Mouse (Mus musculus) fibroblast of lung, adult 2 months (primary cell): ENCODE measurements around the gene Vmn2r7.
"Not testable (repeated sequence)": the region's sequence is repeated elsewhere in the genome, so short reads cannot be mapped to it uniquely, and the experiment has no call there.

Source experiments
- DNase-seq: peaks from one replicate; pipeline ENCODE4 v3.0.0-alpha.2; 2011; ENCODE audit warnings: low read depth

Vmn2r7 gene

DNA sequence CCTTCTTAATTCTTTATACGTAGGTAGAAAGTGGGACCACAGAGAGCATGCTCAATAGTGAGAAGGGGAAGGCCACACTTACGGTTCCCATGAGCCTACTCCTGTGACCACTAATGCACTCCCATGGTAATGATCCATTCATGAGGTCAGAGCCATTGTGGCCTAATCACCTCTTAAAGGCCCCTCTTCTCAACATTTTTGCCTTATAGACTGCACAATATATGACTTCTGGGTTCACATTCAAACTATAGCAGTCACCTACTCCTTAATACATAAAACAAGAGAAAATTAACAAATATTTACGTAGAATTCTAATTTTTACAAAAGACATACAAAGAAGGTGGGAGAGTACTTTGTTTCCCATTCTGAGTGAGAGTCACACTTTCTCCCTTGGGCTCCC, at the start of gene Vmn2r7:
Vmn2r7 (minus strand) TSS at position 101 of the 400 bp plus-strand sequence.
- DNase-seq: not testable (repeated sequence)

DNA sequence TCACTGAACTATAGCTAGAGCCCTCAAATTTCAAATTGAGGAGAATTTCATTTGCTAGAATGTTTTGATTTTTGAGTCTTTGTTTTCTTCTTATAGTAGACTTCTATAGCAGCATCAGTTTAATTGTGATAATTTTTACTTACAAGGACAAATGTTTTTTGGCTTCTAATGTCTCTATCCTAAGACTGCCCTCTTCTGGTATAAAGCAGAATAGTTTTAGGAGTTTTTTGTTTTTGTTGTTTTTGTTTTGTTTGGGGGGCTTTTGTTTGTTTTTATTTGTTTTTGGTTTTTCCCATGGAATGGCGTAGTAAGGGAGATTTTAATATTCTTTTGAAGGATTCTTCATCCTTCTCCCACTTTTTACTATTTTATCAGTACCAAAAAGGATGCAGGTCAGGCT, 45.2 kb upstream of the Vmn2r7 start:
- DNase-seq: no peak

DNA sequence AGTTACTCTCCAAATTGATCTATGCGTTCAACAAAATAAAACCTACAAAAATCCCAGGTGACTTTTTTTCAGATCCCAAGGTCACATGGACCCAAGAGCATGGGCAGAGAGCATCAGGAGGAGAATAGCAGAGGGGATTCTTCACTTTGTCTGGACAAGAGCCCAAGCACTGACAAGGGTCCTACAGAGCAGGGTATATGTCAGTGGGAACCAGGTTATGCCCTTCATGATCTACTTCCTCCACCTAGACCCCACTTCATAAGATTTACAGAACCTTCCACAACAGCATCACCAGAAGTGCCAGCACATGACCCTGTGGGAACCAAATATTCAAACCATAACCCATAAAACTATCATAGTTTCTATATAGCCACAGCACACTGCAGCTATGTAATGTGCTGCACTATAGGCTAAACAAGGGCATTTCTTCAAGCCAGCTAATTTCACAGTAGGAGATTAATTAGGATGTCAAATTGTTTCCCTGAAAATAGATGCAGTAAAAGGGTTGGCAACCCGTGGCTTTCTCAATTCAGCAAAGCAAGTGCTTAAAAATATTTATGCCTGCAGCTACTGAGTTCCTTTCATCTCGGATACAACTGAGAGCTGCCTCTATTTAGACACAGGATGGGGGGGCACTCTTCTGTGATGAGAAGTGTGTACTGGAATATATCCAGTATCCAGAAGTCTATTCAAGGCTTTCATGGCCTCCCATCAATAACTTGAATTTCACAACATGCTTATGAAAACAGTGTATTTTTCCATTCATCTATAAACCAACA, 33.8 kb upstream of the Vmn2r7 start:
- DNase-seq: no peak

DNA sequence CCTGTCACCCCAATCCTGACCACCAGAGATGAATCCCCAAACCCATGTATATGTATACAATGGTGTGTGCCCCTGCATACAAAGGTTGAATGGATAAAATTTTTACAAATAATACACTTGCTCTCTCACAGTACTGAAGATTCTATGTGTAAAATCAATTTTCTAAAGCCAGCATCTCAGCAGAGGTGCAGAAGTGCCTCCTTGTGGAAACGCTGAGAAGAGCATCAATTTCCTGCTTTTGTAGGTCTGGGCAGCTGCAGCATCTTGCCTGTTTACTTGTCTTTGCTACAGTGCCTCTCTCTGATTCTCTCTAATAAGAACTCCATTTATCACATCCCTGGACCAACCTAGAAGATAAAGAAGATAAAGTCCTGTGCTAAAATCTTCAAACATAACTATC, 32.1 kb upstream of the Vmn2r7 start:
- no peak for DNase-seq

DNA sequence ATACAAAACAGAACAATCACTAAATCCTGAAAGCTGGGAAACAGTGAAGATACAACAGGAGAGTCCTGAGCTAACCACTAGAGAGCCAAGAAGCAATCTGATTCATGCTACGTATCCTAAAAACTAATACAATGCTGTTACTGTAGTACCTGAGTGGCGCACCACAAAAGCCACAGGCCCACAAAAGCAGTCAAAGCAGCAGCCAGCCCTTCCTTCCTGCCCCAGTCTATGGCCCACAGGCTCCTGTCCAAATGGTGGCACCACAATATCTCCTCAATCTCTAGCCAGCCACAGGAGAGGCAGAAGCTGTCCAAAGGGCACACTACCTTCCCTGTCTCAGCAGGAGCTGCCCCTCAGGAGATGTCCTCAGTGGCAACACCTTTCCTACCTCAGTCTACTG, 1.7 kb downstream of the Vmn2r7 start:
- DNase-seq: no peak

DNA sequence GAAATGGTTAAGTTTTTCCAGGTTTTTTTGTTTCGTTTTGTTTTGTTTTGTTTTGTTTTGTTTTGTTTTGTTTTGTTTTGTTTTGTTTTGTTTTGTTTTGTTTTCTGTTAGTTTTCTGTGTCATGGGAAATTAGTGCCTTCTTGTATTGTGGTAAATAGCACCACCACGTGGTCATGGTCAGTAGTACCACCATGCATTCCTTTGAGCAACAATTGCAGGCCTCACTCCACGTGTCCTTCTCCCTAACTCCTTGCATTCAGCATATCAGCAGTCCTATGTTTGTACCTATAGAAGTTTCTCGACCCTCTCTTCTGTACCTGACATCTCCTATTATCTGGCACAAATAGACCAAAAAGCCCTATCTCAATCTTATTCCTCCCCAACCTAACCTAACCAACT, 2.3 kb downstream of the Vmn2r7 start:
- peak; percentile 20 for DNase-seq

DNA sequence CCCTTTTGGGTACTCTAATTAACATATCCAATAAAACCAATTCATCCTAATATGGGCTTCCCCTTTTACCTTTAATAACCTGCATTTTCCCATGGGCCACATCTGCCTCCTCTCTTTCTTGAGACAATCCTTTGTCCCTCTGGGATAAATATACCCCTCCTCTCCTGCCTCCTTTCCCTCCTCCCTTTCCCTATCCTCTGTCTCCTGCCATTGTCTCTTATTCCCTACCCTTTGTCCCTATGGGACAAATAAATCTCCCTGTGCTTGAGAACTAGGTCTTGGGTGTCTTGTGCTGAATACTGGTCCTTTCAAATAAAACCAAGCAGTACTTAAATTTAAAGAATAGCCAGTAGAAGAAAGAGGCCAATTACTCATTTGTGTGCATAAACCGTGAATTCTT, 13.4 kb downstream of the Vmn2r7 start:
- DNase-seq: no peak

DNA sequence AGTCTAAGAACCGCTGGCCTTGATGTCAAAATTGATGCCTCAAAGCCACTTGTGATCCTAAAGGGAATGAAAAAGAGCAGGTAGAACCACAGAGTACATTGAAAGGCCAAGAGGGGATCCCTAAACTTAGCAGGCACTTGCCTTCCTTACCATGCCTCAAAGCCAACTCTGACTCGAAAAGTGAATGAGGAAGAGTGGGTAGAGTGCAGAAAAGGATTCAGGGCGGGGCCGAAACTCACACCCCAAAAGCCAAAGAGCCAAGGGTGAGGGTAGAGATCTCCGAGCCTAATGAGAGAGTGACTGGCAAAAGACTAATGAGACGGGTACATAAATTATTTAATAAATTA, 53.3 kb downstream of the Vmn2r7 start:
- DNase-seq: no peak

DNA sequence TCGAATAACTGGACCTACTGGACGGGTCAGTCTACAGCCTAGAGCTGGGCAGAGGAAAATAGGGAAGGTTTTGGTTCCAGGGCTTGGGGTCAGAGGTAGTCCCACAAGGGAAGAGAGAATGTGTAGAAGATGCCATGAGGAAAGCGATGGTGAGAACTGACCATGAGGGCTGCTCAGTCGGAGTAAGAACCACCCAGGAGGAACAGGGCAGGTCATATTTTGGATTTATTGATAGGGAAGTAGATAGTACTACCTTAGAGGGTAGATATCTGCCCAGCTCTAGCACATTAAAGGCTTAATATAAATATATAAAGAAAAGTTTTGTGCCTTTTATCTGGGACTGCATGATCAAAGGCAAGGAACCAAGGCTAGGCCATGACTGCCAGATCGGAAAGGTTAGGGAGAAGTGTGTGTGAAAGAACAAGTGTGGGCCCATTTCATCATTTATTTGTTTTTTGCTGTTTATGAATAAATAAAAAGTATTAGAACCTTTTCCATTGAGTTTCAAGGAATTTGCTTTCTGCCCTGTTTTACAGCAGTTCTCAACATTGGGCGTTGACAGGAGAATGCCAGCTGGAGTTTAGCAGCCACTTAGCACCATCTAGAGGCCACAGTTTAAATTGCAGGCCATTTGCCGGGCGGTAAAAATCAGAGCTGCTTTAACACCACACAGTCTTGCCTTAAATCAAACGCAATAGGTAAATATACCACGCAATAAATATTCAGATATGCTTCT, 53.9 kb downstream of the Vmn2r7 start:
- DNase-seq: peak; percentile 17

DNA sequence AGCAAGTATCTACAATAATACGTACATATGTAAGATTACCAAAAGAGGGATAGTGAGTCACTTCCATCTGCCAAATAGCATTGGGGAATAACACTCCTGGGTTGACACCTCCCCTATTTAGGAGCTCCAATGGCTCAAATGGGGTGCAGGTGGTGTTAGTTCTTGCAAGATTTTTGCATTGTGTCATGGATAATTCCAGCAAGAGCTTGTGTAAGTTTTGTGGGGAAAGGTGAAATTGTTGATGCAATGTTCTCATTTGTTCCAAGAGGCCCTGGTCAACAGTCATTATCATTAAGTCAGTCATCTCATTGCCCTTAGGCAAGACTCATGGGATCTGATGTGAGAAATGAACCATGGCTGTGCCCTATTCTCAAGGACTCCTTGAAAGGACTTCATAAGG, 61.7 kb downstream of the Vmn2r7 start:
- no peak for DNase-seq

DNA sequence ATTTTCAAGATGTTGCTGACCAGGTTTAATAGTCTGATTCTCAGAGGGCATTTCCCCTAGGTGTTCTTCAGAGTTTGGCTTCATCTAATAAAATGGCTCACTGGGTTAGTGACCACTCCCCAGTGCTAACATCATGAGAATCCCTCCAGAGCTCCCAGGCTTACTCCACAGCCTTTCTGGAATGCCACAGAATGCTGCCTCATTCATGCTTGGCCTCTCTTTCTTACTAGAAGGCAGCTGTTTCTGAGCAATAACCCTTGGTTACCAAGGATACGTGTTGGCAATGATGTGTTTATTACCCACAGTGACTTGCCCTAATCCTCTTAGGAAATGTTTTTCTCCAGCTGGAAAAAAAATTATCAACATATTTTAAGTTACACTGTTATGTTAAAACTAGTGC, 72.4 kb downstream of the Vmn2r7 start:
- no peak for DNase-seq

DNA sequence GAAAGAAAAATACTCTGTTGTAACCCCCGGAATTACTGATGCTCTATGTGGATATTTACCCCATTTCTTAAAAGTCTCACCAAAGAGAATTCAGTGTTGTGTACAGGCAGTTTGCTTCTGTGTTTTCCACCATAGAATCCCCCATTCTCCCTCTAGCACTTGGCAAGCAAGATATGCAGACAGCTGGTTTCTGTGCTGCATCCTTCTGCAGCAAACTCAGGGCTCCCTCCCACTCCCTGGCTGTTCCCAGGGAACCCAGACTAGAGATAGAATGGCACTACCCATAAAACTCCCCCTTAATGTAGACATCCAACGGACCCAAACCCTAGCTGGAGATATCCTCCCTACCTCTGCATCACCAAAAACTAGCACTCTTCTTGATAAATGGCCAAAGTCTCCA, 88.4 kb downstream of the Vmn2r7 start:
- DNase-seq: no peak

DNA sequence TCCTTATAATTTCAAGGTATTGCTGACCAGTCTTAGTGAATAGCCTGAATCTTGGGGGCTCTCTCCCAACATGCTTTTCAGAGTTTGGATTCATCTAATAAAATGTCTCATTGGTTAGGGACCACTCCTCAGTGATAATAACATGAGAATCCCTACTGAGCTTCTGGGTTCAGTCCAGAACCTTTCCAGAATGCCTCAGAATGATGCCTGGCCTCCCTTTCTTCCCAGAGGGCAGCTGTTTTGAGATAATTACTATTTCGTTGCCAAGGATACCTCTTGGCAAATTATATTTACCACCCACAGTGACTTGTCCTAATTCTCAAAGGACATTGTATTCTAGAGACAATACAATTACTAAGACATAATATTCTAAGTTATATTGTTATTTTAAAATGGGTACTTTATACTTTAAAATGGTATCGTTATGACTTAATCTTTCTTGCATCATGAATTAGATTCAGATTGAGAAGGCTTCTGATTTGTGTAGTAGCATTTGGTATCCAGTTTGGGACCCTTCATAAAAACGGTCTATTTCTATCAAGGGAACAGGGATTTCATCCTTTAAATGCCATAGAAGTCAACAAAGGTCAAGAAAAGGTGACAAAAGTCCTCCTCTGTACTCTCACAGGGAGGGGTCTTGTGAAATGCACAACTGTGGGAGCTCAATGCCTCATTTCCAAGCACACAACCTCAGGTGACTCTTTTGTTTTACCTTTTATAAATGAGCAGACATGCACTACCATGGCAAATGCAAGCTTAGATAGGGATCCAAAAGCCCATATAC, 117.2 kb downstream of the Vmn2r7 start:
- DNase-seq: not testable (repeated sequence)

DNA sequence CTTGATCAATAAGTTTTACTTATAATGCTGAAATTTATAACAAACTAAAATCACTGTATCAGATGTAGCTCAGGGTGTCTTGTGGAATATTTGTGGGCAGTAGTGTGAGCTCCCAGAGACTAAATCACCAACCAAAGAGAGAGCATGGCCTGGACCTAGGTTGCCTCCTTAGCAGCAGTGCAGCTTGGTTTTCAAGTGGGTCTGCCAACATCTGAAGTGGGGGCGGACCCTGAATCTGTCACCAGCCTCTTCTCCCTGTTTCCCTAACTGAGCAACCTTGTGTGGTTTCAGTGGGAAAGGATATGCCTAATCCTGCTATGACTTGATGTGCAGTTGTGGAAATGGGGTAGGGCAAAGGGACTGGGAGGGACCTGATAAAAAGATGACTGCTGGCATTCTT, 118.8 kb downstream of the Vmn2r7 start:
- DNase-seq: not testable (repeated sequence)

DNA sequence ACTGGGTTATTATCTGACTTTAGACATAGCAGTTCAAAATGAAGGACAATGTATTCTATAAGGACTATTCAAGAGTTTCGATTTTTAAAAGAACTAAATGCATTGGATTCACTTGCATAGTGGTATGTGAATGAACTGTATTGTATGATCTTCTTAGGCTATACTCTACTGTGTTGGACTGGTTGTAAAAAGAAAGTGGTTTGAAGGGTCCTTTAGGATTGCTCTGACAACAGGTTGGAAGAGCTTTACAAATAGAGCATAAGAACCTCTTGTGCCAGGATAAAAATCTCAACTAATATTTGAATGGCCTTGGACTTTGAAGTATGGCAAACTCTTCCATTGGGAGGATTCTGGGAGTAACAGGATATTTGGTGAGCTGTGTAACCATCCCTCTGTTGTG, 168.5 kb downstream of the Vmn2r7 start:
- not testable (repeated sequence) for DNase-seq
